Mouse (Mus musculus) brain, embryonic 14.5 days (tissue): Measurements from ENCODE around the gene Amdhd2.

ENCODE experiments used
- CTCF ChIP-seq: fragments of 200-500 bp; IDR thresholded peaks from 2 replicates; pipeline ENCODE4 v1.5.1; 2012; ENCODE audit warnings: inconsistent platforms, mild to moderate bottlenecking, moderate library complexity, borderline replicate concordance; ENCODE audit not compliant: insufficient read depth, insufficient read length; ENCODE audit errors: extremely low read depth
- POLR2A ChIP-seq: fragments of 200-500 bp; IDR thresholded peaks from 2 replicates; pipeline ENCODE4 v1.6.1; 2012; ENCODE audit warnings: mild to moderate bottlenecking, inconsistent platforms, borderline replicate concordance; ENCODE audit not compliant: poor library complexity, insufficient read depth, insufficient read length, severe bottlenecking; ENCODE audit errors: extremely low read depth

DNA sequence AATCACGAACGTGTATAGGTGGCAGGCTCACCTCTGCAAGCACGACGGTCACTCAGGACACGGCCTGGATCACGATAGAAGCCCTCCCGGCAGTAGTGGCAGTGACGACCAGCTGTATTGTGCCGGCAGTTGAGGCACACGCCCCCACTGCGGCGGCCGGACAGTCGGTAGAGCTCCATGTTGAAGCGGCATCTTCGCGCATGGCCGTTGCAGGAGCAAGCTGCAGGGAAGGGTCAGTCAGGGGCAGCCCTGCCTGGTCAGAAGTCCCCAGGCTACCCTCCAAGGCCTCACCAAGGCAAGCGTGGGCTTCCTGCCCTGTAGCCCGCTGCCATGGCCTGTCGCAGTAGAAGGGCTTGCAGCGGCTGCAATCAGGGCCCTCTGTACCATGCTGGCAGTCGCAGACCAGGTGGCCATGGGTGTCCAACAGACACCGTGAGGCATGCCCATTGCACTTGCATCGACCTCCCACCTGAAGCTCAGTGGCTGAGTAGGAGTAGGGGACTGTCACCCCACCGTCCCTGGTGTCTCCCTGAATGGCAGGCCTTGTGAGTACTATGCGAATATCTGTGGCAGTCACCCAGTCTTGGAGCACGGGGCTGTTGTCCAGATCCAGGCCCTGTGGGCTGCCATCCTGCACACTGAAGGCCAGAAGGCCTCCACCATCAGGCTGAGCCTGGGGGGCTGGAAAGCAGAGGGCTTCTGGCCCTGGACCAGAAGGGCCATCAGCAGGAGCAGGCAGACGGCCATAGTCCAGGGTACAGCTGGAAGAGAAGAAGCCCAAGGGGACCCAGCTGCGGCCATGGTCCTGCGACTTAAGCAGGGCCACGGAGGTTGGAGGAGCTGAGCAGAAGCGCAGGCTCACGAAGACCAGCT is 44.4 kb upstream of the Amdhd2 start:
- TF ChIP-seq CTCF (no peak), POLR2A (no peak)
